Mouse (Mus musculus) left cerebral cortex, adult 2 months (tissue): ENCODE results near the gene Actbl2. TPM values are rescaled to one million over a fixed set of nuclear protein-coding genes. Genes with fewer than 3 reads are reported as not detected.

Experiments
- DNase-seq, 2 experiments: peaks; one replicate each; pipeline ENCODE4 v3.0.0; 2021 to 2022; ENCODE audit warnings: low spot score in 2 of 2, mixed read lengths in 1 of 2; ENCODE audit errors: extremely low spot score in 1 of 2
- H3K27ac ChIP-seq: fragments of 200-600 bp; 2 replicates; pipeline ENCODE4 v1.8.1; 2022
- H3K4me3 ChIP-seq: fragments of 200-600 bp; 2 replicates; pipeline ENCODE4 v1.8.1; 2022
- CTCF ChIP-seq: fragments of 200-600 bp; IDR thresholded peaks from 2 replicates; pipeline ENCODE4 v1.8.1; 2022; ENCODE audit warnings: antibody characterized with exemption, mild to moderate bottlenecking, moderate library complexity
- intact Hi-C: fragments of 180-260 bp; cut with DNase I; formaldehyde crosslinking; loops from one replicate; pipeline ENCODE4 v1.15.1; 2025
- total RNA-seq, 2 experiments: library from RNA; stranded (reverse); gene quantifications; 2 replicates each; pipeline ENCODE4 v1.2.3; 2021

The Actbl2 gene
- total RNA-seq, 2 experiments from 2014 or later: not detected

DNA sequence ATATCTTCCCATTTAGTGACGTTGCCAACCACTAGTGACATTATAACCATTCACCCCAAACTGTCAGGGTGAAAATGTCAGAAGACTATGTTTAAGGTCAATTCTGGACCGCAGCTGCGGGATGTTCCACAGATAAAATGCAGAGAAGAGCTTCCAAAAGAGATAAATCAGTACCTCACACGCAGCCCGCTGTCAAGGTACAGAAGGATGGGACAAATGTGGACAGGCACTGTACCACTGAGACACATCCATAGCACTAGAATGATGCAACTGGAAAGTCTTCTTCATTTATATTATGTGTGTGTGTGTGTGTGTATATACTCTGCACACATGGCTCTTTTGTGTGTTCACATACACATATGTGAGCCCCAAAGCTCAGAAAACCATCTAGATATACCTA is 49.9 kb downstream of the Actbl2 start:
- H3K4me3 ChIP-seq: no peak overlapping the region
- no peak for TF ChIP-seq CTCF
- H3K27ac ChIP-seq: peak overlapping the region; percentile 4
- intact Hi-C loops: no loop called here
- no peak for DNase-seq

Other genes starting within 250 kb of the Actbl2 start
- gene Gpbp1, start 235.1 kb downstream of the Actbl2 start, total RNA-seq: 10 to 100 TPM; 80.4 to 83.9 TPM